Mouse (Mus musculus): ENCODE results near the gene Fam20c.

- no peak for TF ChIP-seq CTCF (IDR thresholded peaks at IDR 0.05; ENCODE audit: extremely low read depth, insufficient read length, insufficient replicate concordance, low read depth, low read length)
- TF ChIP-seq POLR2A (IDR thresholded peaks at IDR 0.05; ENCODE audit: low read depth, low read length): no peak
These were observed 8.8 kb upstream of the Fam20c start for GRCm38 (mm10) chr5:138745378-138746099.

Data from small intestine, adult 2 months (tissue).